Mouse (Mus musculus) C2C12 (cell line): ENCODE data around the gene Elmsan1.

Source experiments
- CTCF ChIP-seq: IDR thresholded peaks from one replicate; pipeline ENCODE4 v1.5.1; 2011; ENCODE audit not compliant: control insufficient read depth, insufficient read depth, insufficient read length
- MAX ChIP-seq: IDR thresholded peaks from one replicate; pipeline ENCODE4 v1.6.1; 2011; ENCODE audit warnings: mild to moderate bottlenecking, control low read depth
- MYOD1 ChIP-seq: IDR thresholded peaks from one replicate; pipeline ENCODE4 v1.6.1; 2011; ENCODE audit warnings: low read depth; ENCODE audit not compliant: control insufficient read depth, insufficient read length
- USF1 ChIP-seq: IDR thresholded peaks from one replicate; pipeline ENCODE4 v1.6.1; 2011; ENCODE audit warnings: low read depth, mild to moderate bottlenecking, control low read depth, moderate library complexity

GRCm38 (mm10) chr12:84107692-84108091 lies 111.0 kb downstream of the Elmsan1 start:
- TF ChIP-seq CTCF (no peak), MYOD1 (no peak), MAX (no peak), USF1 (no peak)
